Mouse (Mus musculus) limb, embryonic 15.5 days (tissue): ENCODE measurements around the gene Scpep1. TPM values are rescaled to one million over a fixed set of nuclear protein-coding genes. Genes with fewer than 3 reads are reported as not detected.
A peak's percentile ranks its signal among the peaks of the same experiment; 100 is the strongest.

Source experiments
- ATAC-seq: fragments of 200-750 bp; cut with Nextera tagmentation; 2 replicates; pipeline ENCODE4 v1.8.0; 2017; ENCODE audit warnings: low read depth, moderate TSS enrichment; ENCODE audit not compliant: insufficient number of reproducible peaks, low FRiP score, low TSS enrichment
- H3K27ac ChIP-seq: fragments of 300-500 bp; sonication (generic); 2 replicates; pipeline ENCODE4 v1.5.1; 2015; ENCODE audit warnings: moderate library complexity, mild to moderate bottlenecking, inconsistent platforms
- H3K27me3 ChIP-seq: fragments of 300-500 bp; sonication (generic); 2 replicates; pipeline ENCODE4 v1.6.1; 2015; ENCODE audit warnings: inconsistent platforms
- H3K36me3 ChIP-seq: fragments of 300-500 bp; sonication (generic); 2 replicates; pipeline ENCODE4 v1.6.1; 2015; ENCODE audit warnings: inconsistent platforms
- H3K4me1 ChIP-seq: fragments of 300-500 bp; sonication (generic); 2 replicates; pipeline ENCODE4 v1.6.1; 2015; ENCODE audit warnings: inconsistent platforms
- H3K4me2 ChIP-seq: fragments of 300-500 bp; sonication (generic); 2 replicates; pipeline ENCODE4 v1.6.1; 2015; ENCODE audit warnings: mild to moderate bottlenecking, inconsistent platforms
- H3K4me3 ChIP-seq: fragments of 300-500 bp; sonication (generic); 2 replicates; pipeline ENCODE4 v1.5.1; 2015; ENCODE audit warnings: mild to moderate bottlenecking, inconsistent platforms
- H3K9ac ChIP-seq: fragments of 300-500 bp; sonication (generic); 2 replicates; pipeline ENCODE4 v1.6.1; 2015; ENCODE audit warnings: inconsistent platforms
- H3K9me3 ChIP-seq: fragments of 300-500 bp; sonication (generic); 2 replicates; pipeline ENCODE4 v1.6.1; 2016; ENCODE audit warnings: inconsistent platforms
- WGBS: fragments of 180-500 bp; shearing (Covaris S2); methylation state at CpG from one replicate; pipeline ENCODE4 v1.1.7; 2015; 5-methylcytosine and 5-hydroxymethylcytosine counted together
- polyA plus RNA-seq: library from polyadenylated mRNA; unstranded; fragments of >200 nt; fragmentation: Nextera tagmentation; extraction: Ambion mirVana; gene quantifications from 2 replicates; pipeline ENCODE4 v1.2.1, GENCODE M21; 2015

Scpep1 gene
- polyA plus RNA-seq, 1 experiment from 2014 or later = 116 TPM

DNA sequence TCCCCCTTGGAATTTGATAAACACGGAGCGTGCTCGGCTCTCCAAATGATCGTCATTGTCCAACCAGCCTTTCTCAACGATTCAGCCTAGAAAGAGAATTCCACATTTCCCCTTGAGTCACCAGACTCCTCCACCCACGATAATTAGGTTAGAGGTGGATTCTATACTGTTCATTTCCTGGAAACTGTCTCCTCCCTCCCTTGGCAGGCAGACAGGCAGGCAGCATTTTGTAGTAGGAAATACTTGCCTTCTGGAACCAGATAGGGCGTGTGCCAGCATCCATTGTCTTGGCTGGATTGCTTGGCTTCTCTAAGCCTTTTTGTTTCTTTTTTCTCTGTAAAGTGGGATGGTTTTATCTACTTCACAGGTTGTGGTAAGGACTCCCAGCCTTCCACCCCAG is 41.2 kb upstream of the Scpep1 start:
- Histone ChIP-seq H3K9ac (no peak overlapping the region), H3K27ac (no peak overlapping the region), H3K36me3 (no peaks in the 10 kb centered on the region; the same call in 1 of the 2 replicates), H3K4me3 (no peak overlapping the region), H3K27me3 (peaks cover 19% of the 10 kb centered on the region), H3K4me2 (no peak overlapping the region), H3K4me1 (peaks cover 8% of the 10 kb centered on the region; the same call in 1 of the 2 replicates), H3K9me3 (no peaks in the 10 kb centered on the region)
- ATAC-seq = no peak
- WGBS = 68% methylated on average over 7 of the region's 7 CpGs

DNA sequence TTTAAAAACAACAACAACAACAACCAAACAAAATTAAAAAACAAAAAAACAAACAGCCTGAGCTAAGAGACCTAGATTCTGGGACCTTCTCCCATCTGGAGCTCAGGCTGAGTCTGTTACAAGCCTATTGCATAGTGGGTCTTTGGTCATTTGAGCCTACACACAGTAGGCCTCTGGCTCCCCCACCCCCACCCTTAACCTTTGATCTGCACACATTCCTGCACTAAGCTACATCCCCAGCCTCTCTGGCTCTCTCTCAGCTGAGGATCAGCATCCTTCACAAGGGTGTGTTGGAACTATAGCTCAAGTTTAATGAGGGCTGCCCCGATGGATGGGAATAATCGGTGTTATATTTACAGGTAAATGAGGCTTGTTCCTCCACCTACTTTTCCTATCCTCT is 40.4 kb upstream of the Scpep1 start:
- peaks cover 19% of the 10 kb centered on the region for H3K27me3 ChIP-seq
- 80% methylated on average over 2 of the region's 2 CpGs for WGBS
- no peak overlapping the region for H3K27ac ChIP-seq
- H3K36me3 ChIP-seq = peaks cover 5% of the 10 kb centered on the region
- H3K9ac ChIP-seq = no peak overlapping the region
- H3K9me3 ChIP-seq = no peaks in the 10 kb centered on the region
- ATAC-seq = no peak
- no peak overlapping the region for H3K4me3 ChIP-seq
- H3K4me2 ChIP-seq = no peak overlapping the region
- peaks cover 8% of the 10 kb centered on the region; the same call in 1 of the 2 replicates for H3K4me1 ChIP-seq

DNA sequence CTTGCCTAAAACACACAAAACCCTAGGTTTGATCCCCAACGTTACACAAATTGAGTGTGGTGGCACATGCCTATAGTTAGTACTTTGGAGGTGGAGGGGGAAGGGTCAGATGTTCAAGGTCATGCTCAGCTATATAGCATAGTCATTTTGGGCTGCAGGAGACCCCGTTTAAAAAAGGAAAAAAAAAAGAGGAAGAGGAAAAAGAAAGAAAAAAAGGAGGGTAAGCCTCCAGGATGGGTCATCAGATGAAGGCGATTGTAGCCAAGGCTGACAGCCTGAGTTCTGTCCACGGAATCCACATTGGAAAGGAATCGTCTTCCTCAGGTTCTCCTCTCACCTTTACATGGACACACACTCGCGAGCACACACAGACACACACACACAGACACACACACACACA is 39.2 kb upstream of the Scpep1 start:
- Histone ChIP-seq H3K4me3 (no peak overlapping the region), H3K27me3 (peaks cover 12% of the 10 kb centered on the region), H3K9me3 (no peaks in the 10 kb centered on the region), H3K4me1 (peaks cover 6% of the 10 kb centered on the region; the same call in 1 of the 2 replicates), H3K4me2 (no peak overlapping the region), H3K9ac (no peak overlapping the region), H3K36me3 (peaks cover 7% of the 10 kb centered on the region), H3K27ac (no peak overlapping the region)
- no peak for ATAC-seq
- 87% methylated on average over 7 of the region's 7 CpGs for WGBS

DNA sequence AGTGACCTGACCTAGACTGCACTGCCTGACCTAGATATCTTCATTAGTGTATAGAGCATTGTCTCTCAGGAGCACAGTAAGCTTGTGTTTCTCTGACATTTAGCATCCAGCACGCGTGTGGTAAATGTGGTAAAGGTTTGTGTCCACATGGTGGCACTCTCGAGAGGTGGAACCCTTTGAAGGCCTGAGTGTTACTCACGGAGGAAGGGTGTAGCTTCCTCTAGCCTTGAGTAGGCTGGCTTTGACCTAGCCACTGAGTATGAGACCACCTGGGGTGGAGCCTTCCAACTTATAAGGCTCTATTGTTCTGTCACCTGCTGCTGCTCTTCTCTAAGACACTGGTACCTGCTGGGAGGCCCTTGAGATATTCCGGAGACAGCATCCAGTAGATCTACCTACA is 38.4 kb upstream of the Scpep1 start:
- ATAC-seq = no peak

DNA sequence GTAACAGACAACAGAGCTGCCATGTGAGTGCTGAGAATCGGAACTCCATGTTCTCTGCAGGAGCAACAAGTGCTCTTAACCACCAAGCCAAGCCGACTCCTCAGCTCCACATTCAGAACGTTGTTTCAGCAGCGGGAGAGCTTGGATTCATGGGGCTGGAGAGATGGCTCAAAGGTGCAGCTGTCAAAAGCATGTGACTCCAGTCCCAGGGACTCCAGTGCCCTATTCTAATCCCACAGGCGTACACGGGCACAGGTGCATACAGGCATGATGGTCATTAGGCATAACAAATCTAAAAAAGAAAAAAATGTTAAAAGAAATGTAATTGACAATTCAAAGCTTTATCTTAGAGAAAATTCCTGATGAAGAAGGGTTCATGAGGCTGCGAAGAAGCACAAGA is 37.9 kb upstream of the Scpep1 start:
- no peak overlapping the region for H3K4me3 ChIP-seq
- no peaks in the 10 kb centered on the region for H3K9me3 ChIP-seq
- H3K4me1 ChIP-seq = no peaks in the 10 kb centered on the region
- H3K9ac ChIP-seq = no peak overlapping the region
- H3K27me3 ChIP-seq = 0 out of 2 replicates have a peak, but pooled peaks cover 2% of the 10 kb centered on the region
- H3K4me2 ChIP-seq = no peak overlapping the region
- peaks cover 16% of the 10 kb centered on the region for H3K36me3 ChIP-seq
- 49% methylated on average over 7 of the region's 7 CpGs for WGBS
- ATAC-seq = no peak
- no peak overlapping the region for H3K27ac ChIP-seq

More for the DNA sequence above, 38.4 kb upstream of the Scpep1 start:
- no peaks in the 10 kb centered on the region for H3K4me1 ChIP-seq
- H3K27me3 ChIP-seq = peaks cover 3% of the 10 kb centered on the region
- peaks cover 14% of the 10 kb centered on the region for H3K36me3 ChIP-seq
- no peak overlapping the region for H3K27ac ChIP-seq
- H3K4me3 ChIP-seq = no peak overlapping the region
- no peak overlapping the region for H3K4me2 ChIP-seq
- no peak overlapping the region for H3K9ac ChIP-seq
- H3K9me3 ChIP-seq = no peaks in the 10 kb centered on the region
- 22% methylated on average over 5 of the region's 5 CpGs for WGBS

DNA sequence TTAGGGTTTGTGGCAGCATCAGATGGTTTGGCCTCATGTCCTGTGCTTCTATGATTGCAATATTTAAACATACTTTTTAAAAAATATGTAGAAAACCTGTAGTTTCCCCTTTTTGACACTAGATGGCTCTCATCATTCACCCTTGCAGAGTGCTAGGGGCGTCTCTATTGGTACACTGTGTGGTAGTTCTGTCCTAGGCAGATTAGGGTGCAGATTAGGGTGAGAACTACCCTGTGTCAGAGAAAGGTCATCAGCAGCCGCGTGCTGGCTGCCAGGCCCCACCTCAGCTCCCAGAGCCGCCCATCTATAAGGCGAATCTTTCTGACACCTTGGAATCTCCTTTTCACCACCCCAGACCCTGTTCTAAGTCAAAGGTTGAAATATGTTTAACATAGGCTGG is 34.3 kb upstream of the Scpep1 start:
- Histone ChIP-seq H3K4me3 (no peak overlapping the region), H3K9ac (no peak overlapping the region), H3K4me2 (no peak overlapping the region), H3K36me3 (peaks cover 46% of the 10 kb centered on the region), H3K27ac (no peak overlapping the region), H3K27me3 (no peaks in the 10 kb centered on the region), H3K4me1 (no peaks in the 10 kb centered on the region), H3K9me3 (no peaks in the 10 kb centered on the region)
- no peak for ATAC-seq
- WGBS = 76% methylated on average over 5 of the region's 5 CpGs

DNA sequence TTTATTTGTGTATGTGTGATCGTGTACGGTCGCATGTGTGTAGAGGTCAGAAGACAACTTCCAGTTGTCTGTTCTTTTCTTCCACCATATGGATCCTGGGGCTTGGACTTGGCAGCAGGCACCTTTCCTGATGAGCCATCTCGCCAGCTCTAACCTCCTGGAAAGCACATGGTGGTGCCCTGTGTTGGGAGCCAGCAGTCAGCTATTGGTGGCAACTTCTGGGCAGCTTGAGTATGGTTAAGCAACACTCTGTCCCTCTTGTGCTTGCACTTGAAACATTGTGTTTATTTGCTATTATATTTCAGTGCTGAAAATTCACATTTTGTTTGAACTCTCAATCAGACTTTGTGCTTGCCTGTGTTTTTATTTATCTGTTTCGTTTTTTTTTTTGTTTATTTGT is 33.7 kb upstream of the Scpep1 start:
- no peak for ATAC-seq
- H3K9ac ChIP-seq = no peak overlapping the region
- H3K4me1 ChIP-seq = no peaks in the 10 kb centered on the region
- H3K27me3 ChIP-seq = no peaks in the 10 kb centered on the region
- no peaks in the 10 kb centered on the region for H3K9me3 ChIP-seq
- 77% methylated on average over 5 of the region's 5 CpGs for WGBS
- H3K36me3 ChIP-seq = peaks cover 48% of the 10 kb centered on the region
- no peak overlapping the region for H3K4me3 ChIP-seq
- no peak overlapping the region for H3K27ac ChIP-seq
- no peak overlapping the region for H3K4me2 ChIP-seq

DNA sequence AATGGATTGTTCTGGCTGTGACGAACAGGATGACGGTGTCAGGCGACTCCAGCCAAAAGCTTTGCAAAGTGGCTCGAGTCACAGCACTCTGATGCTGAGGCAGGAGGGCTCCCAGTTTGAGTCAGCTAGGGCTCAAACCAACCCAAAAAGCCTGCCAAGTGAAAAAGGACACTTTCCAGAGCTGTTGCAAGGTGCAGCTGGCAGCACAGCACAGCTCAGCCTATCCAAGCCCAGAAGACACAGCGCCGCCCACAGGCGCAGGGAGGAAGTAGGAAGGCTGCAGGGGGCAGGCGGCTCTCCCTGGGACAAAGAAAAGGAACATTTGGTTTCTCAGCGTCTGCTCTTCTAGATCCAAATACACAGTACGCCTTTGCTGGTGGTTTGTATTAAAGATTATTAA is 31.4 kb upstream of the Scpep1 start:
- Histone ChIP-seq H3K36me3 (peaks cover 61% of the 10 kb centered on the region), H3K9ac (no peak overlapping the region), H3K9me3 (no peaks in the 10 kb centered on the region), H3K27me3 (no peaks in the 10 kb centered on the region), H3K27ac (no peak overlapping the region), H3K4me3 (no peak overlapping the region), H3K4me2 (no peak overlapping the region), H3K4me1 (no peaks in the 10 kb centered on the region)
- no peak for ATAC-seq
- 87% methylated on average over 10 of the region's 10 CpGs for whole genome bisulfite sequencing

DNA sequence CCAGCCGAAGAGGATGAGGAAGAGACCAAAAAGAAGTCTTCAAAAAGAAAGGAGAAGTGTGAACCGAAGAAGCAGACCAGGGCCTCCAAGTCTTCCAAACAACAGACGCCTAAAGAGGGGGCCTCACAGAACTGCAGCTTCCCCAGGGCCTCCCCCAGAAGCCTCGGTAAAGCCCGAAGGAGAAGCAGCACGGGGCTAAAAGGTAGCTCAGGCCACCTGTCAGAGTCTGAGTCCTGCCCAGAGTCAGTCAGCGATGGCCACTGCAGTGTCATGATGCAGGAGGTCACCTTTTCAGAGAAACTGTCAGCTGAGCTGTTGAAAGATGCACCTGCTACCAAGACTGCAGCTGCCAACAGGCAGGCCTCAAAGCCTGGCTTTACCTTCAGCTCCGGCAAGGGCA is 26.1 kb upstream of the Scpep1 start:
- H3K27ac ChIP-seq = no peak overlapping the region
- H3K4me2 ChIP-seq = no peak overlapping the region
- H3K4me1 ChIP-seq = no peaks in the 10 kb centered on the region
- WGBS = 88% methylated on average over 8 of the region's 8 CpGs
- H3K27me3 ChIP-seq = no peaks in the 10 kb centered on the region
- ATAC-seq = no peak
- no peak overlapping the region for H3K4me3 ChIP-seq
- H3K9ac ChIP-seq = no peak overlapping the region
- peaks cover 32% of the 10 kb centered on the region for H3K36me3 ChIP-seq
- H3K9me3 ChIP-seq = no peaks in the 10 kb centered on the region

DNA sequence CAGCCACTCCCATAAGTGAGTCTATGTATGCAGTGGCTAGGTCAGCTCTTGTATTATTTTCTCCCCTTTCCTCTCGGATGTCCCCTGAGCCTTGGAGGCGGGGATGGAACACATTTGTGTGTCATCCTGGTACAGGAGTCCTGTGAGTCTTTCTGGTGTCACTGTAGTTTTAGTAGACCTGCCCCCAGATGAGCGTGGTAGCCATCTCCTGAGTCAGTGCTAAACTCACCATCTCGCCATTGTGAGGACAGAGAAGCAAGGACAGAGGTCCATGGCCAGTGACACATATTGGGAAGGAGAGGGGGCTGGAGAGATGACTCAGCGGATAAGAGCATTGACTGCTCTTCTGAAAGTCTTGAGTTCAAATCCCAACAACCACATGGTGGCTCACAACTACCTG is 21.9 kb upstream of the Scpep1 start:
- no peak overlapping the region for H3K9ac ChIP-seq
- peaks cover 10% of the 10 kb centered on the region for H3K36me3 ChIP-seq
- no peaks in the 10 kb centered on the region for H3K27me3 ChIP-seq
- no peak overlapping the region for H3K4me2 ChIP-seq
- H3K9me3 ChIP-seq = no peaks in the 10 kb centered on the region
- no peak for ATAC-seq
- H3K27ac ChIP-seq = no peak overlapping the region
- WGBS = 91% methylated on average over 5 of the region's 5 CpGs
- peaks cover 12% of the 10 kb centered on the region for H3K4me1 ChIP-seq
- no peak overlapping the region for H3K4me3 ChIP-seq

DNA sequence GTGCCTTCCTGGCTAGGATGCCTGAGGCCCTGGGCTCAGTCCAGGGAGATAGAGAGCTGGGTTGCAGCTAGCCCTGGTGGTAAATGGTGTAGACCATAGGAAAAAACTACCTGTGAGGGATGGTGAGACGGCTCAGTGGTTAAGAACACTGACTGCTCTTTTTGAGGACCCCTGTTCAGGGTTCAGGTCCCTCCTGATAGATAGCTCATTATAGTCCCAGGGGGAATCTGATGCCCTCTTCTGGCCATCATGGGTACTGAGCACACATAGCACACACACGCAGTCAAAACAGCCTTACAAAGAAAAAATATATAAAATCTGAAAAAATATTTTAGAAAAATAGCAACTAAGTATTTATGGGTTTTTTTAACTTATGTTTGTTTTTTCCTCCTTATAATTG is 21.1 kb upstream of the Scpep1 start:
- H3K4me2 ChIP-seq = no peak overlapping the region
- WGBS = 95% methylated on average over 2 of the region's 2 CpGs
- H3K36me3 ChIP-seq = peaks cover 1% of the 10 kb centered on the region
- H3K4me3 ChIP-seq = no peak overlapping the region
- no peak for ATAC-seq
- no peaks in the 10 kb centered on the region for H3K9me3 ChIP-seq
- peaks cover 12% of the 10 kb centered on the region for H3K4me1 ChIP-seq
- H3K27ac ChIP-seq = no peak overlapping the region
- no peaks in the 10 kb centered on the region for H3K27me3 ChIP-seq
- no peak overlapping the region for H3K9ac ChIP-seq

DNA sequence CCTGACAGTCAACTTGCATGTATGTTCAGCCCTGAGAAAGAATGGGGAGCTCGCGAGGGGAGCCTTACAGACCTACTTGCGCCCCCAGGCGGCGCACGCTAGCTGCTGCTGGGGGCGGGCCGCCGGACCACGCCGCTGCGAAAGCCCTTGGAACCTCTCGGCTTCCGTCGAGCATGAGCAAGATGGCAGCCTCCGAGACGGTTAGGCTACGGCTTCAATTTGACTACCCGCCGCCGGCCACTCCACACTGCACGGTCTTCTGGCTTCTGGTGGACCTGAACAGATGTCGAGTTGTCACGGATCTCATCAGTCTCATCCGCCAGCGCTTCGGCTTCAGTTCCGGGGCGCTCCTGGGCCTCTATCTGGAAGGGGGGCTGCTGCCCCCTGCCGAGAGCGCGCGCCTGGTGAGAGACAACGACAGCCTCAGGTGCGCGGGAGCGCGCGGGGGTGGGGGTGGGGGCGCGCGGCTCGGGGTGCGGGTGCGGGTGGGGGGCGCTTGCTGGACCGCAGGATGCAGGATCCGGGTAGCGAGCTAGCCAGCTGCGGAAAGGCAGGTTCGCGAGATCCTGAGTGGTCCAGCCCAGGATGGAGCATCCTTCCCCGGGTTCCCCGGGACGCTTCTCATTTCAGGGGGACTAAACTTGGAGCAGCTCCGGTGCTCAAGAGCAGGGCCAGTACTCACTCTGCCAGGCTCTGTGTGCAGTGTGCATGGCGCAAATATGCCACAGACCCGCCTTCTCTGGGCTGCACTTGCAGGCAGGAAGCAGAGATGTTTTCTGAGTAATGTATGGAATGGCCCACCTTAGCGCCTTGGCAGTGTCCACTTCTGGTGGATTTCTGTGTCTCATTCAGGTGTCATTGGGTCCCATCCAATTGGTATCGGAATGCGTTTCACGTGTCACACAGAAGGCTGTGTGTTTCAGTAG is 18.8 kb upstream of the Scpep1 start:
- no peaks in the 10 kb centered on the region for H3K9me3 ChIP-seq
- H3K4me3 ChIP-seq = peak overlapping the region; percentile 67
- H3K9ac ChIP-seq = peak overlapping the region; percentile 61
- H3K4me2 ChIP-seq = peak overlapping the region; percentile 75
- H3K27ac ChIP-seq = peak overlapping the region; percentile 88
- peak; percentile 72 for ATAC-seq
- H3K36me3 ChIP-seq = no peaks in the 10 kb centered on the region
- H3K4me1 ChIP-seq = peaks cover 12% of the 10 kb centered on the region
- WGBS = 1% methylated on average over 59 of the region's 62 CpGs
- no peaks in the 10 kb centered on the region for H3K27me3 ChIP-seq
